Mouse (Mus musculus) limb, embryonic 14.5 days (tissue): ENCODE results near the gene Slc35f6. TPM values are rescaled to one million over a fixed set of nuclear protein-coding genes. Genes with fewer than 3 reads are reported as not detected.
"Not testable (repeated sequence)": the region's sequence is repeated elsewhere in the genome, so short reads cannot be mapped to it uniquely, and the experiment has no call there.

Experiments used
- ATAC-seq: fragments of 200-750 bp; cut with Nextera tagmentation; 2 replicates; pipeline ENCODE4 v1.8.0; 2017; ENCODE audit warnings: low read depth, moderate number of reproducible peaks, moderate TSS enrichment; ENCODE audit not compliant: low FRiP score
- DNase-seq: peaks from one replicate; pipeline ENCODE4 v3.0.0-alpha.2; 2015; ENCODE audit warnings: low spot score
- H3K27ac ChIP-seq: fragments of 300-500 bp; sonication (generic); replicated peaks from 2 replicates; pipeline ENCODE4 v1.5.1; 2014; ENCODE audit warnings: low read depth, mild to moderate bottlenecking, low read length, moderate library complexity, mixed read lengths
- H3K27me3 ChIP-seq: fragments of 300-500 bp; sonication (generic); 2 replicates; pipeline ENCODE4 v1.6.1; 2014; ENCODE audit warnings: low read length, mixed read lengths; ENCODE audit not compliant: control insufficient read depth, insufficient read depth
- H3K36me3 ChIP-seq: fragments of 300-500 bp; sonication (generic); 2 replicates; pipeline ENCODE4 v1.6.1; 2014; ENCODE audit warnings: mild to moderate bottlenecking, low read length, moderate library complexity, mixed read lengths; ENCODE audit not compliant: control insufficient read depth, insufficient read depth
- H3K4me1 ChIP-seq: fragments of 300-500 bp; sonication (generic); 2 replicates; pipeline ENCODE4 v1.6.1; 2014; ENCODE audit warnings: antibody characterized with exemption, low read length, mixed read lengths; ENCODE audit not compliant: control insufficient read depth, insufficient read depth
- H3K4me2 ChIP-seq: fragments of 300-500 bp; sonication (generic); replicated peaks from 2 replicates; pipeline ENCODE4 v1.6.1; 2014; ENCODE audit warnings: low read depth, mild to moderate bottlenecking, low read length, moderate library complexity; ENCODE audit not compliant: severe bottlenecking
- H3K4me3 ChIP-seq: fragments of 300-500 bp; sonication (generic); replicated peaks from 2 replicates; pipeline ENCODE4 v1.5.1; 2014; ENCODE audit warnings: low read length
- H3K9ac ChIP-seq: fragments of 300-500 bp; sonication (generic); 2 replicates; pipeline ENCODE4 v1.6.1; 2014; ENCODE audit warnings: mild to moderate bottlenecking, low read depth, low read length, moderate library complexity; ENCODE audit not compliant: severe bottlenecking
- H3K9me3 ChIP-seq: fragments of 300-500 bp; sonication (generic); 2 replicates; pipeline ENCODE4 v1.6.1; 2016; ENCODE audit warnings: low read length; ENCODE audit not compliant: control insufficient read depth
- POLR2A ChIP-seq: fragments of 200-500 bp; IDR thresholded peaks from 2 replicates; pipeline ENCODE4 v1.8.0; 2012; ENCODE audit warnings: inconsistent platforms, mild to moderate bottlenecking, moderate library complexity, borderline replicate concordance; ENCODE audit not compliant: insufficient read depth, insufficient read length; ENCODE audit errors: extremely low read depth
- WGBS: fragments of 180-500 bp; shearing (Covaris S2); extraction: QIAGEN DNeasy Blood & Tissue Kit; methylation state at CpG from one replicate; pipeline ENCODE4 v1.1.7; 2014; 5-methylcytosine and 5-hydroxymethylcytosine counted together
- polyA plus RNA-seq, 2 experiments: library from polyadenylated mRNA; depleted of rRNA in 1 of 2; stranded (reverse) in 1 of 2; unstranded in 1 of 2; fragments of >200 nt; fragmentation: Nextera tagmentation in 1 of 2; extraction: Ambion mirVana in 1 of 2; gene quantifications; 2 replicates each; pipeline versions ENCODE4 v1.2.1 to v1.2.3; 2012 to 2014

Slc35f6 gene
- polyA plus RNA-seq, 2 experiments: 28.2 to 35.4 TPM

DNA sequence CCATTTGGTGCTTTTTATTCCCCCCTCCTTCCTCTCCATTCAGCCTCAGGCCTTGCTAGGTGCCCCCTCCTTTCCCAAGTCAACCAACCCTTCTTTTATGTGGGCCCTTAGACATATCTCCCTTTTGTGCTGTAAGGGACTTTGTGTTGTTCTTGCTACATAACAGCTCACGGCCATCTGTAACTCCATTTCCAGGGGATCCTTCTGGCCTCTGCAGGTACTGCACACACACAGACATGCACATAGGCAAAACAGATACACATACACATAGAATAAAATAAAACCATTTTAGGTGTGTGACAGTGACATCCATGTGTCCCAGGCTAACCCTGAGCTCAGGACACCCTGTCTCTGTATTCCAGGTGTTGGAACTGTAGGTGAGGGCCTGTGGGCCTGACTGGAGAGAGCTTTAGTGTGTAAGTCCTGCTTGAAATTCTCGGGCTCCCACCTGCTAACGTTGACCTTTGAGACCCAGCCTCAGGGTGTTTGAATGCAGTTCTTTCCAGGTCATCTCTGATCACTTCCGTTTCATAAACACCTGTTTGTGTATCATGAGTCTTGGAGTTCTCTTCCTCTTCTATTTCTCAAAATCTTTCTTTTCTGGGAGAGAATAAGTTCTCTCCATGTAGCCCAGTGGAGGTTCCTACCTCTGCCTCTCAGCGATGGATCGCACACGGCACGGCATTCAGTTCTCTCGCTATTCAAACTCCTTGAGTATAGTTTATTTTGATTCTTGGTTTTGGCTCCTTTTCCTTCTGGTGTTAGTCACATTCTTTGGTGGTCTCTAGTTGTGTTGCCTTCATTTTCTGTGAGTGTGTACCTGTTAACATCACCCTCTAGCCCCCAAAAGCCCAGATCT lies 21.1 kb downstream of the Slc35f6 start:
- no peak overlapping the region for H3K4me2 ChIP-seq
- TF ChIP-seq POLR2A: no peak
- WGBS: 92% methylated on average over 9 of the region's 9 CpGs

DNA sequence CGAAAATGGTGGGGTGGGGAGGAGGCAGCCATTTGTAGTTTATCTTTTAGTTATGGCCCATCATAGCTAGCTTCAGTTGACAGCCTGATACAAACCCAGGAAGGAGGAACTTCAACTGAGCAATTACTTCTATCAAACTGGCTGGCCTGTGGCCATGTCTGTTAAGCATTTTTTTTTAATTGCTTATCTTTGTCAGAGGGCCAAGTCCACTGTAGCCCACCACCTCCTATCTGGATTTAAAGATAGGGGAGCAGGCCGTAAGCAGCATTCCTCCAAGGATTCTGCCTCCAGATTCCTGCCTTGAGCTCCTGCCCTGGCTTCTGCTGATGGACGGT lies 21.7 kb downstream of the Slc35f6 start:
- Histone ChIP-seq H3K9ac (no peak overlapping the region), H3K9me3 (no peaks in the 10 kb centered on the region), H3K4me3 (no peak overlapping the region), H3K27me3 (no peaks in the 10 kb centered on the region), H3K36me3 (peaks cover 54% of the 10 kb centered on the region), H3K27ac (no peak overlapping the region), H3K4me2 (no peak overlapping the region), H3K4me1 (peaks cover 10% of the 10 kb centered on the region; the same call in 1 of the 2 replicates)
- WGBS: 95% methylated on average over 3 of the region's 3 CpGs
- DNase-seq (no peak), ATAC-seq (no peak)
- TF ChIP-seq POLR2A: no peak

More for the DNA sequence above, 21.1 kb downstream of the Slc35f6 start:
- Histone ChIP-seq H3K9ac (no peak overlapping the region), H3K27me3 (no peaks in the 10 kb centered on the region), H3K4me1 (peaks cover 10% of the 10 kb centered on the region; the same call in 1 of the 2 replicates), H3K27ac (no peak overlapping the region), H3K9me3 (no peaks in the 10 kb centered on the region), H3K4me3 (no peak overlapping the region), H3K36me3 (peaks cover 48% of the 10 kb centered on the region)
- DNase-seq (no peak), ATAC-seq (no peak)

DNA sequence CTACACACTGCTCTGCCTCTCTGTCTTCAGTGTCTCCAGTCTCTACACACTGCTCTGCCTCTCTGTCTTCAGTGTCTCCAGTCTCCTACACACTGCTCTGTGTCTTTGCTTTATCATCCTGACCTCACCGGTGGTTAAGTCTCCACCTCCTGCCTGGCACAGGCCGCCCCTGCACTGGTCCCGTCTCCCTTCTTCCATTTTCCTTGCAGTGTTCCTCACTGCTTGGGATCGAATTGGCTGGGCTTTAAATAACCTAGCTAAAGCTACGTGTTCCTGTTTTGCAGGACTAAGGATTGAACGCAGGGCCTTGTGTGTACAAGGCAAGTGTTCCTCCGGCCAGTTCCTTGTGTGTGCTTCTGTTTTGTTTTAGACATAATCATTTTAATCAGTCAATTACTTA lies 22.4 kb downstream of the Slc35f6 start:
- Histone ChIP-seq H3K27ac (no peak overlapping the region), H3K27me3 (no peaks in the 10 kb centered on the region), H3K36me3 (peaks cover 57% of the 10 kb centered on the region), H3K4me2 (no peak overlapping the region), H3K4me1 (peaks cover 10% of the 10 kb centered on the region; the same call in 1 of the 2 replicates), H3K4me3 (no peak overlapping the region), H3K9ac (no peak overlapping the region), H3K9me3 (no peaks in the 10 kb centered on the region)
- no peak for TF ChIP-seq POLR2A
- 90% methylated on average over 7 of the region's 7 CpGs for WGBS
- DNase-seq (no peak), ATAC-seq (no peak)

DNA sequence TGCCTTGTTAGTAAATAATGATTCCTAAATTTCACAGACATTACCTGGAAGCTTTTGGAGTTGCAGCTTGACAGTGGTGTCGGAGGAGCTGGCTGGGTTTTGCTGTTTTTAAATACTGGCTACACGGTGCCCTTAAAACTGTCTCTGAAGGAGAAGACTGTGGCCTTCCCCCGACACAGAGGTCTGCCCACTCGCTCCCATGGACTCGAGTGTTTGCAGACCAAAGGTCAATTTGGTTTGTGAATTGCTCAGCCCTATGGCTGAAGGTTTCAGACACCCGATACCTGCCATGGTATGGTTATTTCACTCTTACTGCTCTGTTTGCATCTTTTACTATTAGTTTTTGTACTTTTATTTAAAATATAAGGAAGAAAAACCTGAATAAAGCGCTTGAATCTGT lies 26.3 kb downstream of the Slc35f6 start:
- WGBS: 85% methylated on average over 7 of the region's 7 CpGs
- DNase-seq (no peak), ATAC-seq (no peak)
- no peak overlapping the region for H3K9ac ChIP-seq
- H3K27ac ChIP-seq: no peak overlapping the region
- H3K4me3 ChIP-seq: no peak overlapping the region
- peaks cover 69% of the 10 kb centered on the region for H3K36me3 ChIP-seq
- H3K9me3 ChIP-seq: no peaks in the 10 kb centered on the region
- no peak for TF ChIP-seq POLR2A
- no peaks in the 10 kb centered on the region for H3K4me1 ChIP-seq
- H3K27me3 ChIP-seq: no peaks in the 10 kb centered on the region
- H3K4me2 ChIP-seq: no peak overlapping the region

DNA sequence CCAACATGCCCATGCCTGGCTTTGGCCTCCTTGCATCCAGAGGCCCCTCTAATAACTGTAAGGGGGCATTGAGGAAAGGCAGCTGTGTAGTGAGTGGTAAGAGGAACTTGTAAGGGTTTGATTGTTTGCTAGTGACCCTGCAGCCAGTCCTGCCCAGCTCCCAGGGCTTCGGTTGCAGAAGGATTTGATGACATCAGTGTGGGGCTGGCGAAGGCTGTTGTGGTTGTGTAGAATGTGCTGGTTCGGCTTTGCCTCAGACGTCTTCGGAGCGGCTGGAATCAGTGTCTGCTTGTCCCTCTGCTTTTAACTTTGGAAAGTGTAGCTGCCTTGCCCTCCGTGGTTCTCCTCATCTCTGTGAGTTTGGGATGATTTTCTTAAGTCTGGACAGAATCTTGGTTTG lies 29.1 kb downstream of the Slc35f6 start:
- ATAC-seq (no peak), DNase-seq (no peak)
- no peak overlapping the region for H3K4me3 ChIP-seq
- H3K4me2 ChIP-seq: no peak overlapping the region
- no peaks in the 10 kb centered on the region for H3K9me3 ChIP-seq
- no peaks in the 10 kb centered on the region for H3K4me1 ChIP-seq
- WGBS: 75% methylated on average over 7 of the region's 7 CpGs
- no peak for TF ChIP-seq POLR2A
- H3K27me3 ChIP-seq: no peaks in the 10 kb centered on the region
- H3K9ac ChIP-seq: no peak overlapping the region
- no peak overlapping the region for H3K27ac ChIP-seq
- H3K36me3 ChIP-seq: peaks cover 46% of the 10 kb centered on the region

DNA sequence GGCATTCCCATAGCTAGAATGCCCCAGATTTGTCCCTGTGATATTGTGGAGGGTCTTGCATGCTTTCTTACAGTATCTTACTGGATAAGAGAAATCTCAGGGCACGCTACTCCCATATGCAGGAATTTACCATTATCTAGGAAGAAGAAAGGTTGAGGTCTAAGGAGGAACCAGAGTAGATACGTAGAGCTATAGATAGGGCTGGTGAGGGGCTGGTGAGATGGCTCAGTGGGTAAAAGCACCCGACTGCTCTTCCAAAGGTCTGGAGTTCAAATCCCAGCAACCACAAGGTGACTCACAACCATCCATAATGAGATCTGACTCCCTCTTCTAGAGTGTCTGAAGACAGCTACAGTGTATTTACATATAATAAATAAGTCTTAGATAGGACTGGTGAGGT lies 30.3 kb downstream of the Slc35f6 start:
- not testable (repeated sequence) for H3K9ac ChIP-seq, H3K9me3 ChIP-seq, H3K27ac ChIP-seq, H3K4me2 ChIP-seq, DNase-seq, H3K4me3 ChIP-seq, ATAC-seq, H3K27me3 ChIP-seq, H3K4me1 ChIP-seq
- H3K36me3 ChIP-seq: peaks cover 34% of the 10 kb centered on the region
- WGBS: 95% methylated on average over 3 of the region's 3 CpGs
